Mouse (Mus musculus) mesoderm, embryonic 11.5 days (tissue): ENCODE measurements around the gene Elk3.
"Not testable (repeated sequence)": the region's sequence is repeated elsewhere in the genome, so short reads cannot be mapped to it uniquely, and the experiment has no call there.

ENCODE experiments used
- DNase-seq: peaks from one replicate; pipeline ENCODE4 v3.0.0-alpha.2; 2012; ENCODE audit warnings: low read depth, low spot score

Elk3 gene

DNA sequence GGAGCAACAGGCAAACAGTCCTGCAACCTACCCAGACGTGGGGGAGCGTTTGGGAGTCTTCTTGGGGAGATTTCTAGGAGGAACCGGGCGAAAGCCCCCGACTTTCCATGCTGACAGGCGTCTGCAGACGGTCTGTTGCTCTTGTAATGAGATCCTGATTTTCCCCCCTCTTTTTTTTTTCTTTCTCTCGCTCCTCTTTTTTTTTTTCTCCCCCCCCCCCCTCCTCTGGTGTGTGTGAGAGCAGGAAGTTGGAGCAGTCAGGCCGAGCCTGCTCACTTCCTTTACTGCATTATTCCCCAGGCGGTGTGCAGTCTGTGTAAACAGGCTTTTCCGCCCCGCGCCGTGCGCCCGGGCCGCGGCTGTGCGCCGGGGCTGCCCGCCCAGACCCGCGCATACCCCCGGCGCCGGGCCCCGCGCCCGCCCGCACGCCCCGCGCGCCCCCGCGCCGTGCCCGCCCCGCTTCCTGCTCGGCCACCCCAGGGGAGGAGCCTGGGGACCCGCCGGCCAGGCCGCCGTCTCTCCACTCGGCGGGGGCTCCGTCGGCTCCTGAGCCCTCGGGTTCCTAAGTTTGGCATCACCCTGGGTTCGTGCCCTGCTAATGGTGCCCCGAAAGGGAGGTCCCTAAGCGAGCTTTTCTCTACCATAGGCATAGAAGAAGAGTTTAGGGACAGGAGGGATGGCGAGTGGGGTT lies at the start of gene Elk3:
Gene Elk3 (minus strand): TSS at position 415 of the 691 bp plus-strand sequence.
- peak; percentile 74 for DNase-seq

DNA sequence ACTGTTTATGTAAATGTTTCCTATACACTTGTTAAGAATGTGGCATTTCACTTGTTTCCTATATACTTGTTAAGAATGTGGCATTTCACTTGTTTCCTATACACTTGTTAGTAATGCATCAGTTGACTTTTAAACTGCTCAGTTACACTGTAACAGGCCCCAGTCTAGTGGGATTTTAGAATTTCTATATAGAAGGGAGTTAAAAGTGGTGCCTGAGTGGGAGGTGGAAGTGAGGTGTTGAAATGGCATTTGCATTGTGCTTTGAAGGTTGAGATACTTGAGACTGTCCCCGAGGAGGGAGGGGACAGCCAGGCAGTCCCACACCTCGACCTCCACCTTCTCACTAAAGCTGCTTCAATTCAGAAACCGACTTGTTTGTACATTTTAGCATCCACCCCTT lies 49.7 kb upstream of the Elk3 start:
- no peak for DNase-seq

DNA sequence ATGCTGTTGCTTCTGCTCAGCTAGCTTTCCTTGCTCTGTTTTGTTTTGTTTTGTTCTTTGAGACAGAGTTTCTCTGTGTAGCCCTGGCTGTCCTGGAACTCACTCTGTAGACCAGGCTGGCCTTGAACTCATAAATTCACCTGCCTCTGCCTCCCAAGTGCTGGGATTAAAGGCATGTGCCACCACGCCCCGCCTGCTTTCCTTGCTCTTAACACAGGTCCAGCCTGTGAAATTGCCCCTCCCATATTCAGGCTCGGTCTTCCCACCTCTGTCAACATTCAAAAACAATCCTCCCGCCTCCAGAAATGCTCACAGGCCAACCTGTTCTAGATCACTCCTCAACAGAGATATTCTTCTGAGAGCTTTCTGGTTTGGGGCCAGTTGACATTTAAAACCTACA lies 49.3 kb upstream of the Elk3 start:
- DNase-seq = not testable (repeated sequence)

GRCm38 (mm10) chr10:93359339-93359863 lies 48.5 kb upstream of the Elk3 start:
- no peak for DNase-seq

DNA sequence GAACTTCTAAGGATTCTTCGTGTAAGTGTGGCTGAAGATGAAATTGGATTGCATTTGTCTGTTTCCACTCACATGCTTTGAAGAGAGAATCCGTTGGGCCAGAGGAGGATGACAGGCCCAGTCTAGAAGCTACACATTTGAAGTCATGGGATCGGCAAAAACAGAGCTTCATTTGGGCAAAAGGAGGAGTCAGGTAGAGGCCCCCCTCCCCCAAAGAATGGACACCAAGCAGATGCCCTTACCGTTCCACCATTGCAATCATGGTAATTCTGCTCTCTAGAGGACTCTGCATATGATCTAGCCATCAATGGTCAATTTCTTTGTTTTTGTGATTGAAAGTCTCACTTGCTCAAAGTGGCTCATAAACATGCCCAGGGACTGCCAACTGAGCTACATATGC lies 47.9 kb upstream of the Elk3 start:
- no peak for DNase-seq

GRCm38 (mm10) chr10:93357162-93357561 lies 46.2 kb upstream of the Elk3 start:
- DNase-seq = no peak

- DNase-seq = no peak
Observed at GRCm38 (mm10) chr10:93356122-93356521, 45.2 kb upstream of the Elk3 start.

DNA sequence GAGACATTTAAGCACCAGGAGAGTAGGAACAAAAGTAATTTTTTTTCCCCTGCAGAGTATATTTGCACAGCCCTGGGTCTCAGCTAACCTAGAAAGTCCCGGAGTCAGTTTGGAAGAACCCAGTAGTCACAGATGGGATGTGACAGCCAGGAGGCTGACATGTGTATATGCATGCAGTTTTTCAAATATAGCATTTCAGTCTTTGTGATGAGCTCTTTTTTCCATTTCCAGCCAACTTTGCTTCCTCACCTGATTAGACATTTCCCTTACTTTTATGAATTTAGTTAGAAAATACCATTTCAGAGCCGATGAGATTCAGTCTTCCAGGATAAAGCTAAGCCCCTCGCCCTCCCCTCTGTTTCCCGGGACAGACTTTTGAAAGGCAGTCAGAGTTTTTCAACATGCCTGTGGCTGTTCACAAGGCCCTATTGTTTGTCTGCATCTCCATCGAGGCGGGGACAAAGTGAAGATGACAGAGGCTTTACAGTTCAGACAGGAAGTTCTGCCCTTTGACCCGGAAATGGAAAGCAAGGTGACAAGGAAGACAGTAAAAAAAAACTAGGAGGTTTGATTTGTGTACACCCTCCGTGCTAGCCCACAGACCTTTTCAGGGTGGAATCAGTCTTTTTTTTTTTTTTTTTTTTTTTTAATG lies 44.5 kb upstream of the Elk3 start:
- DNase-seq = peak; percentile 49

- DNase-seq = no peak
Observed at GRCm38 (mm10) chr10:93353545-93354326, 42.8 kb upstream of the Elk3 start.

- DNase-seq = no peak
Observed at GRCm38 (mm10) chr10:93347918-93348505, 37.1 kb upstream of the Elk3 start.

DNA sequence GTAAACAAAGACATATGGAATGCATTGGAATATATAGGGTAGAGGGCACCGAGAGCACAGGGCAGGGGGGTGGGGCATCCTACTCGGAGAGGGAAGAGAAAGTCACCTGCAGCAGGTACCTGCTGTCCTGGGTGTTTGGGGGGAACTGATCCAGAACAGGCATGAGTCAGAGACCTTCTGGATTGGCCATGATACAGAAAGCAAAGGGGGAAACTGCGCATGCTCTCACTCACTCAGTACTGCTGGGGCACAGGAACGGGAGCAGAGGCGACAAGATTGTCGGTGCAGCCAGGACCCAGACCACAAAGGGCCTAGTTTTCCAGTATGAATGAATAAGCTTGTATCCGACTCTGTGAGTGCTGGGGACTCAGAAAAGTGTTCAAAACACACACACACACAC lies 36.5 kb upstream of the Elk3 start:
- no peak for DNase-seq

DNA sequence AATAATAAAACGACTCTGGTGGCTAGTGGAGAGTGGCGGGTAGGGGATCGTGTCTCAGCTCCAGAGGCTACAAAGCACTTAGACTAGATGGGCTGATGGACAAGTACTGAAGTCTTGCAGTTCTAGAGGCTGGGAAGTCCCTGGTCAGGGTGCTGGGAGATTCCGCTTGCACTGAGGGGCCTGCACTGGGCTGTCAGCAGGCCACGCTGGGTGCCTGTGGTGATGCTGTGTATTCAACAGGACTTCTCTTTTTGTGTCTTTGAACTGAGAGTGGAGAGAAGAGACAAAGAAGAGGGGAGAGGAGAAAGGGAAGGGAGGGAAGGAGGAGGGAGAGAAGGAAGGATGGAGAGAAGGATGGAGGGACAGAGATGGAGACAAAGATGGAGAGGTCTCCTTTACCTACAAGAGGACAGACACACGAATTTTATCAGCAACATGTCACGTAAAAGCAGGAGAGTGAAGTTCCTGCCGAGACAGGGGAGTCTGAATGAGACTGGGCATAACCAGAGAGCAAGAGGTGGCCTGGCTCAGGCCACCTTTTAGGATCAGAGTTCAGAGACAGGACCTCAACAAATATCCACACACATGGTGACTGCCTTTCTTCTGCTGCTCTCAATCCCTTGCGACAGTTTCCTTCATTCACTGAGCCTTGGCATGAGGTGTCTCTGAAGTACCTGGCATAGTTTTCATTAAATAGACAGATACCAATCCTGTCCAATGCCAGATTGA lies 35.4 kb upstream of the Elk3 start:
- DNase-seq = no peak

DNA sequence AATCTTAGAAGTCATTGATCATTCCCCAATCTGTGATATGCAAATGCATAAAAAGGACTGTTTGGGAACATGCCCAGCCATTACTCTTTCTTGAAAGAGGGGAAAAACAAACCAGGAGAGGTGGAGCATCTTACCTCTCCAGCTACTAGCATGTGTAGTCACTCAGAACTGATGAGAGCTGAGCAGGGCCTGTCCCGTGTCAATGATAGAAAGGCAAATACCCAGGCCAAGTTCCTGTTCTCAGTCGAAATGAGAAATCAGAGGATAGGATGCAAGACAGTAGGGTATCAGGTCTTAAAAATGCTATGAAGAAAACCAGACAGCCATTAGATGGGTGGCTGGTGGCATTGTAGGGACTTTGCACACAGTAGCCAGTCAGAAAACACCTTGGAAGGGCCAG lies 34.6 kb upstream of the Elk3 start:
- no peak for DNase-seq

DNA sequence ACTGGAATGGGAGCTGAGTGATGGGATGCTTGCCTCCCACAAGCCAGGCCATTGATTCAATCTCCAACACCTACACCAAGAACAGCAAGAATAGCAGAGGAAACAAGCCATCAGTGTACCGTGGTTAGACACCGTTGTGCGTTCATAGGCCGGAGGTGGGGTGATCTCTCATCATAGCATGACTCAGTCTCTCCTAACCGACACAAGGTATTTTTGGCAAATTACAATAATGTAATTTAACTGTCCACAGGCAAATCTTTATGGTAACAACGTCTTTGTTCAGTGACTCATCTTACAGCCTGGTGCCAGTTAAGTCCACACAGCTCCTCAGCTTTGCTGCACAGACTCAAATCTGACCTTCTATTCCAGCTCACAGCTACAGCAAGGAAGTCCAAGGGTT lies 32.5 kb upstream of the Elk3 start:
- DNase-seq = no peak

- no peak for DNase-seq
Observed at GRCm38 (mm10) chr10:93342986-93343385, 32.1 kb upstream of the Elk3 start.

GRCm38 (mm10) chr10:93338526-93338925 lies 27.6 kb upstream of the Elk3 start:
- DNase-seq = no peak

DNA sequence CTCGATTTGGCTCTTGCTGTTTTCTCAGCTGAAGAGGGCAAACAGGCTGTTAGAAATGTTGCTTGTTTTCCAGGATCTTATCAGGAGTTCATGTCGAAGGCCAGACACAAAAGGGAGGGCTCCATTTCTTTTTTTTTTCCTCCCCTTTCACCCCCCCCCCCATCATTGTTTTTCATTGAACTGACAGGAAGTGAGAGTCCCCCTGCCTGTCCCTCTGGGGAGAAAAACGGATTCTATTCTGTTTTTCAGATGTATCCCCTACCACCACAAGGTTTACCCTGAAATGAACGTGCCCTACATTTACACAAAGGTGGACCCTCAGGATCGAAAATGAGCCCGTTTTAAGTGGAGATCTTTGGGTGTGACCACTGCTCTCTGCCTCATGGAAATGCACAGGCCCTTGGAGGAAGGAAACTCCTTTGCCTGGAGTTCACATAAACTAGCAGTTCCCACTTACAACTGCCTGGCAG lies 25.6 kb upstream of the Elk3 start:
- no peak for DNase-seq

DNA sequence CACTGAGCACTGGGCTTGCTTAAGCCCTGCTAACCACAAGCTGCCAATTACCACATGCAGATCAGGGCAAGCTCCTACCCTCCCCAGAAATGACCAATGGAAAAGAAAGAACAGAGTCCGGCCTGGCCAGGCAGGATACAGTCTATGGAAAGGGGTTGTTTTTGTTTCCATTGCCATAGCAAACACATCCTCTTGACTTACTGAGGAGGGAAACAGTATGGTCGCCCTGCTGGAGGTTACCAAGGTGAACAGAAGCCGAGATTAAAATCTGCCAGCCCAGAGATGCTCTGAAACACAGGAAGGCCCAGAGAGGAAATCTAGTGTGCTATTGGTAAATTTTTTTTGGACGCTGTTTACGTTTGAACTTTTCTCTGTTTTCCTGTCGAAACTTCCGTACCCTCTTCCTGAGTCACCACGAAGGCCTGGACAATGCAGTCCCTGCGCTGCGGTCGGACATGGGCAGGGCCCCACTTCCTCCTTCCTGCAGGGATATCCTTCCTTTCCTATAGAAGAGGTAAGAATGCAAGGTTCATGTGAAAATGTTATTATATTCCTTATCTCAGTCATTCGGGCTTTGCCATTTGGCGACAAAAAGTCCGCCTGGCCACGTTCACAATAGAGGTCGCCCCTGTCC lies 25.0 kb upstream of the Elk3 start:
- DNase-seq = no peak

- DNase-seq = no peak
Observed at GRCm38 (mm10) chr10:93335001-93335400, 24.1 kb upstream of the Elk3 start.

GRCm38 (mm10) chr10:93333239-93333638 lies 22.3 kb upstream of the Elk3 start:
- DNase-seq = no peak
